Mouse (Mus musculus): ENCODE measurements around the gene Tma7. TPM values are rescaled to one million over a fixed set of nuclear protein-coding genes. Genes with fewer than 3 reads are reported as not detected.

The Tma7 gene
- polyA plus RNA-seq (2016; fragmentation: Nextera tagmentation; extraction: Ambion mirVana): 784 and 812 TPM in 2 replicates

DNA sequence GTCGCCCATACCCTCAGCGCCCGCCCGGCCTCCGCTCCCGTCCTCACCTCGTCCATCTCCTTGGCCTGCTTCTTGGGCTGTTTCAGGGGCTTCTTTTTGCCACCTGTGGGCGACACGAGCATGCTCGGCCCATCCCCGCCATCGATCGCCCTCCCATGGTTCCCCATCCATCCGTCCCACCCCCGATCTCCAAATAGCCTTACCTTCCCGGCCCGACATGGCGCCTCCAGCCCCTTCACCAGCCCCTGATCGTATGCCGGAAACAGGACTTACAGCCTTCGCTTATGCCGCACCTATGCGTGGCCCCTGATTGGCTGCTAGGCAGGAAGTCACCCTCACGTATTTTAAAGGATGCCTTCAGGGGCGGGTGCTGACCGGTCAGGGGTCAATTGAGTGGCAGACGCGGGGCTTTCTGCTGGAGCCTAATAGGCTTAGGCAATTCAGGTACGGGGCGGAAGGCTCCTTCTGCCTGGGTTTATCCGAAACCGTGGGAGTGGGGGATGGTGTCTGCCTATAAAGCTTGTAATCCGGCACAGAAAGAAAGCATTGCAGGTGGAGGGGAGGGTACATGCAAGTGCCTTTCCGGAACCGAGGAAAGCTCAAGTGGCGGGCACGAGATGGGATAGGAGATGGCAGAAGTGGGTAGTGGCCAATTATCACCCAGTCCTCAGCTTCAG lies at the start of gene Tma7, which contains the start of gene Ccdc51:
TSS of gene Tma7 (minus strand) at position 464 of the 677 bp plus-strand sequence.
TSS of gene Ccdc51 (plus strand) at position 370 of the 677 bp plus-strand sequence.
- peaks cover 20% of the 10 kb centered on the region for H3K4me1 ChIP-seq
- H3K27ac ChIP-seq (replicated peaks): peak within 1 kb of the TSS; percentile 91
- under 1% methylated on average over 37 of the region's 37 CpGs for WGBS
- H3K9me3 ChIP-seq: no peaks in the 10 kb centered on the region
- H3K36me3 ChIP-seq (replicated peaks): peaks cover 35% of the 10 kb centered on the region
- peak; percentile 92 for DNase-seq (ENCODE audit: low spot score)
- peak within 1 kb of the TSS; percentile 87 for H3K4me3 ChIP-seq
- H3K27me3 ChIP-seq (replicated peaks; ENCODE audit: low read depth, poor library complexity, severe bottlenecking): no peaks in the 10 kb centered on the region

DNA sequence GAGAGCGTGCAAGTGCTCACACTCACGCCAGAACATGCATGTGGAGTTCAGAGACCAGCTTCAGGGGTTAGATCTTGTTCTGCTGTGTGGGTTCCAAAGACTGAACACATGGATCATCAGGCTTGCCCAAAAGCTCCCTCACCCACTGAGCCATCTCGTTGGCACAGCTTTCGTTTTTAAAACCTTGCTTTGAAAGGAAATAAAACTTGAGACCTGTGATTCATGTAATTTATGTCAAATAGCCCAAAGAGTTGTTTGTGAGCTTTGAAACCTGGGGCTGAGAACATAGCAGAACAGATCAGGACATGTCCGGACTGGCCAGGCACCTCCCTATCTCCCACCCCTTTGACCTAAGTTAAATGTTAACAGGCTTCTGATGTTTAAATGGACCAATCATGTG lies 47.7 kb upstream of the Tma7 start:
- no peaks in the 10 kb centered on the region for H3K36me3 ChIP-seq (replicated peaks)
- no peaks in the 10 kb centered on the region for H3K27me3 ChIP-seq (replicated peaks; ENCODE audit: low read depth, poor library complexity, severe bottlenecking)
- no peaks in the 10 kb centered on the region for H3K4me1 ChIP-seq
- no peak for DNase-seq (ENCODE audit: low spot score)
- H3K4me3 ChIP-seq: no peak overlapping the region
- no peak overlapping the region for H3K27ac ChIP-seq (replicated peaks)
- WGBS: 91% methylated on average over 5 of the region's 5 CpGs
- H3K9me3 ChIP-seq: no peaks in the 10 kb centered on the region

DNA sequence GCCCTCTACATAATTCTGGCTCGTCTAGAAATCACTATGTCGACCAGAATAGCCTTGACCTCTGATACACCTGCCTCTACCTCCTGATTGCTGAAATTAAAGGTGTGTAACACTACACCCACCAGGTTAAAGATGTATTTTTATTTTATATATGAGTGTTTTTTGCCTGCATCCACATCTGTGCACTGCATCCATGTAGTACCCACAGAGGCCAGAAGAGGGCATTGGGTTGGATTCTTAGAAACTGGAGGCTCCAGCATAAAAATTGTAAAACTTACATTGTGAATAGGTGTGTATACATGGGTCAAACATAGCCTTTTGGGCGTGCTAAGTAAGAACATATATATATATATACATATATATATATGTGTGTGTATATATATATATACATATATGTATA lies 45.8 kb upstream of the Tma7 start:
- Histone ChIP-seq H3K4me1 (no peaks in the 10 kb centered on the region), H3K27ac (replicated peaks) (no peak overlapping the region), H3K36me3 (replicated peaks) (no peaks in the 10 kb centered on the region), H3K9me3 (no peaks in the 10 kb centered on the region), H3K27me3 (replicated peaks; ENCODE audit: low read depth, poor library complexity, severe bottlenecking) (no peaks in the 10 kb centered on the region), H3K4me3 (no peak overlapping the region)
- DNase-seq (ENCODE audit: low spot score): no peak
- WGBS: 59% methylated on average over 3 of the region's 3 CpGs

DNA sequence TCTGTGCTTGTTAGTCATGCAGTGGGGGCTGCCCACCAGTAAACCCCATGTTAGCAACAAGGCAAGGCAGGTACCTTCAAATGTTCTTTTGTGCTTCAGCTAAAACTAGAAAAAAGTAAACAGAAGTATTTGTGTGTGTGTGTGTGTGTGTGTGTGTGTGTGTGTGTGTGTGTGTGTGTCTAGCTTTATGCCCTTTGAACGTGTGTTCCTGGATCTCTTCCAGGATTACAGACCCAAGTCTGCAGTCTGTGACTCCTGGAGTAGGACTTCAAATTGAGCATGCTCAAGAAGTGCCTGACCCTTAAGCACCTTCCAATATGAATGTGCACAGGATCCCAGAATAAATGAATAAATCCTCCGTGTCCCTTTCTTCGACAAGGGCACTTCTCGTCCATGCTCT lies 44.7 kb upstream of the Tma7 start:
- no peak overlapping the region for H3K27ac ChIP-seq (replicated peaks)
- no peaks in the 10 kb centered on the region for H3K27me3 ChIP-seq (replicated peaks; ENCODE audit: low read depth, poor library complexity, severe bottlenecking)
- H3K4me1 ChIP-seq: no peaks in the 10 kb centered on the region
- WGBS: 92% methylated on average over 4 of the region's 4 CpGs
- H3K9me3 ChIP-seq: no peaks in the 10 kb centered on the region
- DNase-seq (ENCODE audit: low spot score): no peak
- H3K36me3 ChIP-seq (replicated peaks): no peaks in the 10 kb centered on the region
- no peak overlapping the region for H3K4me3 ChIP-seq

DNA sequence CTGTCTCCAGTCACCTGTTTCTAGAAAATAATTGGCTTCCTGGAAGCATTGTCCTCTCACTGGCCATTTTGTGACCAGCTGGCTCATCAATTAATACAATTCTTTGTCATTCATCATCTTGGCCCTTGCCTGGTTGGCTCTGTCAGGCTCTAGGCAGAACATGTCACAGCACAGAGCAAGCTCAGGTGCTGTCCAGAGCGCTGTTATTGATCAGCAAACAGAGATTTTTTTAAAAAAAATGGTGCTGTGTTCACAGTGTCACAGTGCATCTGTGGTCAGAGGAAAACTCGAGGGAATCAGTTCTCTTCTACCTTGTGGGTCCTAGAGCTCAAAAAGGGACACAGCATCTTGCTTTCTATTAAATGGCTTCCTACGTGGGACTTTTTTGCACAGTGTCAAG lies 43.1 kb upstream of the Tma7 start:
- H3K36me3 ChIP-seq (replicated peaks): peaks cover 3% of the 10 kb centered on the region; the same call in 1 of the 2 replicates
- H3K27ac ChIP-seq (replicated peaks): no peak overlapping the region
- H3K4me3 ChIP-seq: no peak overlapping the region
- no peaks in the 10 kb centered on the region for H3K9me3 ChIP-seq
- no peaks in the 10 kb centered on the region for H3K27me3 ChIP-seq (replicated peaks; ENCODE audit: low read depth, poor library complexity, severe bottlenecking)
- no peak for DNase-seq (ENCODE audit: low spot score)
- H3K4me1 ChIP-seq: no peaks in the 10 kb centered on the region
- WGBS: 82% methylated on average over 3 of the region's 3 CpGs

DNA sequence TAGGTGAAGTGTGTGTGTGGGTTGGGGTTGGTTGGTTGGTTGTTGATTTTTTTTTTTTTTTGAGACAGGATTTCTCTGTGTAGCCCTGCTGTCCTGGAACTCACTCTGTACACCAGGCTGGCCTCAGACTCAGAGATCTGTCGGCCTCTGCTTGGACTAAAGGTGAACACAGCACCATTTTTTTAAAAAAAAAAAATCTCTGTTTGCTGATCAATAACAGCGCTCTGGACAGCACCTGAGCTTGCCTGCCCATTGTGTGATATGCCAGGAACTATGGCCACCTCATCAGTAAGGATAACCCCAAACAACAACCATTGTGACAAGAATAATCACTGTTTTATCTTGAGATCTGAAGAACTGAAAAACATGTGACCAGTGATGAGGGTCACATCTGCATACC lies 42.7 kb upstream of the Tma7 start:
- no peak overlapping the region for H3K4me3 ChIP-seq
- no peaks in the 10 kb centered on the region for H3K27me3 ChIP-seq (replicated peaks; ENCODE audit: low read depth, poor library complexity, severe bottlenecking)
- H3K27ac ChIP-seq (replicated peaks): no peak overlapping the region
- no peaks in the 10 kb centered on the region for H3K4me1 ChIP-seq
- peaks cover 6% of the 10 kb centered on the region; the same call in 1 of the 2 replicates for H3K36me3 ChIP-seq (replicated peaks)
- 85% methylated on average over 2 of the region's 2 CpGs for WGBS
- no peaks in the 10 kb centered on the region for H3K9me3 ChIP-seq
- DNase-seq (ENCODE audit: low spot score): no peak

DNA sequence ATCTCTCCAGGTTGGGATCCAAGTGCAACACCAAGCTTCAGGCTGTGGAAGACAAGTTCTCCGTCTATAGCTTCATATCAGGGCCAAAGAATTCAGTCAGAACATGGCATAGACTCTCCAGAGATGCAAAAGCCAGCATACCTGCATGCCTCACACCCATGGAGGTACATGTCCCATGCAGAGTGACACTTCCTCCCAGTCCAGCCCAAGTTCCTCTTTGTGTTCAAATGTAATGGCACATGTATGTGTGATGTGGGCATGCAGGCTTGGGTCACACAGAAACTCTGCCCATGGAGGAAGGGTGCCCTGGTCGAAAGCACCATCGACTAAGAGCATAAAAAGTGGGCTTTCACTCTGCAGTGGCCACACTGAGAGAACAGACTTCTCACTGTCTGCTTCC lies 41.8 kb upstream of the Tma7 start:
- Histone ChIP-seq H3K27me3 (replicated peaks; ENCODE audit: low read depth, poor library complexity, severe bottlenecking) (no peaks in the 10 kb centered on the region), H3K9me3 (no peaks in the 10 kb centered on the region), H3K27ac (replicated peaks) (no peak overlapping the region), H3K36me3 (replicated peaks) (peaks cover 15% of the 10 kb centered on the region), H3K4me1 (no peaks in the 10 kb centered on the region), H3K4me3 (no peak overlapping the region)
- DNase-seq (ENCODE audit: low spot score): no peak
- WGBS: 84% methylated on average over 3 of the region's 3 CpGs

DNA sequence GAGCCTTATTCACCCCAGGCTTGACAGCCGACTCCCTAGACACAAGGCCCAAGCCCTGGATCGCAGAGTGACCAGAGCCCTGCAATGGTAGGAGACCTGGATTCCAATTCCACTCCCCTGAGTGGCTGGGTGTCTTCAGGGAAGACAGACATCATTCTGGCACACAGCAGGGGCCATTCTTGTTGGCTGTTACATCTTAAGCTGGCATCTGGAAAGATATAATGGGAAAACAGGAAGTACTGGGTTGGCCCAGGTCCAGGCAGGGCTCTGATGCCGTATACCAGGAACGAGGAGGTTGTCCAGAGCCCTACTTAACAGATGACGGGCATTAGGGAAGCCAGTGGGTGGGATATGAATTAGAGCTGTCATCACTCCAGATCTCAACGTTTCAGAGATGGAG lies 40.9 kb upstream of the Tma7 start:
- Histone ChIP-seq H3K9me3 (no peaks in the 10 kb centered on the region), H3K4me1 (no peaks in the 10 kb centered on the region), H3K4me3 (no peak overlapping the region), H3K27me3 (replicated peaks; ENCODE audit: low read depth, poor library complexity, severe bottlenecking) (no peaks in the 10 kb centered on the region), H3K27ac (replicated peaks) (no peak overlapping the region), H3K36me3 (replicated peaks) (peaks cover 24% of the 10 kb centered on the region)
- DNase-seq (ENCODE audit: low spot score): no peak
- 70% methylated on average over 6 of the region's 6 CpGs for WGBS

DNA sequence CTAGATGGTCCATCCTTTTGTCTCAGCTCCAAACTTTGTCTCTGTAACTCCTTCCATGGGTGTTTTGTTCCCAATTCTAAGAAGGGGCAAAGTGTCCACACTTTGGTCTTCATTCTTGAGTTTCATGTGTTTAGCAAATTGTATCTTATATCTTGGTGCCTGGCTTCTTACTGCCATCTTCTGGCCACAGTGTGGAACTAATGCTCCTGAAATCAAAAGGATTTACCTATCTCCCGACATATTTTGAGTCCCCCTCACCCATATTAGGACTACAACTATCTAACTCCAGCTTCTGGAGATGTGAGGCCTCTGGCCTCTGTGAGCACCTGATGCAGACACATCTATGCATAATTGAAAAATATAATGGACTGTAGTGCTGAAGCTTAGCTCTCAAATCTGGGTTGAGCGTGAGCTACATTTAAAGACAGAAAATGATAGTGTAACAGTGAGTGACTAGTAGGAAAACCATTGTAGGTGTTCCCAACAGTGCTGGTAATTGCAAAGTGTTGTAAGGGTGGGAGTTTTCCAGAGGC lies 40.2 kb upstream of the Tma7 start:
- no peak for DNase-seq (ENCODE audit: low spot score)
- WGBS: 49% methylated on average over 2 of the region's 2 CpGs

DNA sequence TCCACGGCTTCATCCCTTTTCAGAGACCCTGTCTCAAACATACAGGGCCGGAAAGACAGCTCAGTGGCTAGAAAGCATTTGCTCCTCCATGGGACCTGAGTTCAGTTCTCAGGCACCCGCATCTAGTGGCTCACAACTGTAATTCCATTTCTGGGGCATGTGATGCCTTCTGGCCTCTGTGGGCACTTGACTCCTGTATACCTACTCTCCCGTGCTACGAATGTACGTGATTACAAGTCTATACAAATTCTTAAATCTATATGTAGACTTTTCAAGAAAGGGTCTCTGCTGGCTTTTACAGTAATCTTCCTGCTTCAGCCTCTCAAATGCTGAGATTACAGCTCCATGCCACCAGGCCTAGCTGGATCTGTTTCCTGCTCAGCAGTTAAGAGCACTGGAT lies 38.6 kb upstream of the Tma7 start:
- DNase-seq (ENCODE audit: low spot score): no peak
- WGBS: 88% methylated on average over 6 of the region's 6 CpGs

More for the DNA sequence above, 40.2 kb upstream of the Tma7 start:
- Histone ChIP-seq H3K9me3 (no peaks in the 10 kb centered on the region), H3K4me1 (no peaks in the 10 kb centered on the region), H3K27me3 (replicated peaks; ENCODE audit: low read depth, poor library complexity, severe bottlenecking) (no peaks in the 10 kb centered on the region), H3K27ac (replicated peaks) (no peak overlapping the region), H3K4me3 (no peak overlapping the region), H3K36me3 (replicated peaks) (peaks cover 30% of the 10 kb centered on the region)

DNA sequence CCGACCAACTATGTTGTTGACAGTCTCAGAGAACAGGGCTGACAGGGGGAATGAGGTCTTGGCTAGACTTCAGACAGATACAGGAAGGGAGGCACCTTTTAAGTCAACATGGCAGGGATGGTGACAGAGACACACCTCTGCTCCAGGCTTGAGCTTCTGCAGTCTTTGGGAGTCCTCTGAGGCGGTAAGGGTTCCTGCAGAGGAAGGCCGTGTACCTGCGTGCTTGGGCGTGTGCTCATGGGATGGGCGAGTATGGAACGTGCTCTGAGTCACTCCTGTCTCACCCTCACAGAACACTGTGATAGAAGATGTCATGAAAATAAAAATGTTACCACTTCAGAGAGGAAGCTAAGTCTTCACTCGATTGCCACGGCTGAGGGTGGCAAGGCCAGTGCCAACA lies 37.2 kb upstream of the Tma7 start:
- no peak for DNase-seq (ENCODE audit: low spot score)
- Histone ChIP-seq H3K9me3 (no peaks in the 10 kb centered on the region), H3K4me1 (no peaks in the 10 kb centered on the region), H3K4me3 (no peak overlapping the region), H3K27ac (replicated peaks) (no peak overlapping the region), H3K36me3 (replicated peaks) (peaks cover 61% of the 10 kb centered on the region), H3K27me3 (replicated peaks; ENCODE audit: low read depth, poor library complexity, severe bottlenecking) (no peaks in the 10 kb centered on the region)
- whole genome bisulfite sequencing: 91% methylated on average over 9 of the region's 9 CpGs

More for the DNA sequence above, 38.6 kb upstream of the Tma7 start:
- H3K4me1 ChIP-seq: no peaks in the 10 kb centered on the region
- no peaks in the 10 kb centered on the region for H3K9me3 ChIP-seq
- H3K27me3 ChIP-seq (replicated peaks; ENCODE audit: low read depth, poor library complexity, severe bottlenecking): no peaks in the 10 kb centered on the region
- H3K27ac ChIP-seq (replicated peaks): no peak overlapping the region
- no peak overlapping the region for H3K4me3 ChIP-seq
- H3K36me3 ChIP-seq (replicated peaks): peaks cover 47% of the 10 kb centered on the region

DNA sequence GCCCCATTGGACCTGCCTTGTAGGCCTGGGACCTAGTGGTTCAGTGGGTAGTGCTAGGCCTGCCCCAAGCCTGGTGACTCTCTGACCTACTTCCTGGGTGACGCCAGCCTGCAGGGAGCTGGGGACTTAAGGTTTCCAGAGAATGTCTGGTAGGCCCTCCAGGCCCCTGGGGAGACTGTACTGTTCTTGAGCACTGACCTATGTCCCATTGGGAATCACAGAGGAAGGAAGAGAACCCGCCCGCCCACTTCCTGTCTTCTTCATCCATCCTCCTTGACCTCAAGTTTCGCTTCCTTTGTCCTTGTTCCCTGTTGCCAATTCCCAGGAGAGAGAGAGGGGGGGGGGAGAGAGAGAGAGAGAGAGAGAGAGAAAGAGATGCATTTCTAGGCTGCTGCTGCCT lies 35.7 kb upstream of the Tma7 start:
- Histone ChIP-seq H3K4me3 (no peak overlapping the region), H3K27me3 (replicated peaks; ENCODE audit: low read depth, poor library complexity, severe bottlenecking) (no peaks in the 10 kb centered on the region), H3K4me1 (no peaks in the 10 kb centered on the region), H3K9me3 (no peaks in the 10 kb centered on the region), H3K27ac (replicated peaks) (no peak overlapping the region), H3K36me3 (replicated peaks) (peaks cover 76% of the 10 kb centered on the region)
- no peak for DNase-seq (ENCODE audit: low spot score)
- 84% methylated on average over 4 of the region's 4 CpGs for WGBS

DNA sequence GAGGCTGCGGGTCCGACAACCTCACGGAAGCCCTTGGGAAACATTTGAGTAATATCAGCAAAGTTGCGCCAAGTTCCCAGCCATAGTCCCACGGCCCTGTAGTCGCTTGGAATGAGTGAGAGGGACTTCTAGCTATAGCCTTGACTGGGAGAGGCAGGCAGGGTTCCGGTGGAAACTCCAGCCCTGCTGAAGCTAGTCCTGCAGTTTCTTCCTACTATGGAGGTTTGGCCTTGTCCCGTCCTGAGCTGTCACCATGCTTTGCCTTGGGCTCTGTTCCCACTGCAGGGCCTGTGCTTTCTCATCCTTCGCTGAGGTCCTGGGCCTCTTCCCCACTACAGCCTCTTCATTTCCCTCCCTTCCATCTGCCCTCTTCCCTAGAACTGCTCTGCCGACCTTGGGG lies 33.8 kb upstream of the Tma7 start:
- H3K36me3 ChIP-seq (replicated peaks): peaks cover 95% of the 10 kb centered on the region

More for the DNA sequence above, 33.8 kb upstream of the Tma7 start:
- no peak overlapping the region for H3K27ac ChIP-seq (replicated peaks)
- H3K4me1 ChIP-seq: no peaks in the 10 kb centered on the region
- DNase-seq (ENCODE audit: low spot score): no peak
- H3K9me3 ChIP-seq: no peaks in the 10 kb centered on the region
- H3K4me3 ChIP-seq: no peak overlapping the region
- WGBS: 94% methylated on average over 10 of the region's 10 CpGs
- H3K27me3 ChIP-seq (replicated peaks; ENCODE audit: low read depth, poor library complexity, severe bottlenecking): no peaks in the 10 kb centered on the region

All from embryonic facial prominence, embryonic 10.5 days (tissue).